Mouse (Mus musculus) G1E (cell line): ENCODE results near the gene Gabbr2.

Experiments
- CTCF ChIP-seq: IDR thresholded peaks from 2 replicates; pipeline ENCODE4 v1.5.1; 2012; ENCODE audit warnings: low read depth, low read length, inconsistent platforms, mixed read lengths
- GATA1 ChIP-seq: IDR thresholded peaks from 2 replicates; pipeline ENCODE4 v1.6.1; 2012; ENCODE audit warnings: borderline replicate concordance, low read length, inconsistent platforms, mixed read lengths

DNA sequence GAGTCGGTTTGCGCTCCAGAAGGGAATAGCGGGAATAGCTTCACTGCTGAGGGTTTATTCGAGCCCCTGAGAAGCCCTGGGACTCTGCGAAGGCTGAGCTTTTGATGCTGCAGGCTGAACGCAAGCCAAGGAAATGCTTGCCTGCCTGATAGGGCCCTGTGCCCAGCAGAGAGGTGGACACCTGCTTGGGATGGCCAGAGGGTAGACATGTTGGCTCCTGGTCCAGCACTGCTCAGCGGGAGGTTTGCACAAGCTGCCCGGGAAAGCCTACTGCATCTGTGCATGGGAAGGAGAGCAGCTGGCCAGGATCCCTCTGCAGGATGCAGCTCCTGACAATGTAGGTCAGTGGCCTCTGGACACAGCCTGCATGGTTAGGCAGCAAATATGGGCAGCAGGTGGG lies 301.1 kb downstream of the Gabbr2 start:
- TF ChIP-seq CTCF (no peak), GATA1 (no peak)
